Mouse (Mus musculus): ENCODE data around the gene Inpp5a.
A peak's percentile ranks its signal among the peaks of the same experiment; 100 is the strongest.

Gene Inpp5a

GRCm38 (mm10) chr7:139388670-139389212, at the start of gene Inpp5a:
TSS of gene Inpp5a (plus strand) at chr7:139389109.
- DNase-seq = peak; percentile 99

GRCm38 (mm10) chr7:139339184-139339583, 49.7 kb upstream of the Inpp5a start:
- DNase-seq = no peak

GRCm38 (mm10) chr7:139341020-139341660, 47.8 kb upstream of the Inpp5a start:
- DNase-seq = peak; percentile 47 to 60

GRCm38 (mm10) chr7:139342809-139343208, 46.1 kb upstream of the Inpp5a start:
- DNase-seq = peak in 1 of 2 experiments; percentile 35

GRCm38 (mm10) chr7:139347051-139347450, 41.9 kb upstream of the Inpp5a start:
- no peak for DNase-seq

GRCm38 (mm10) chr7:139350606-139351005, 38.3 kb upstream of the Inpp5a start:
- DNase-seq = no peak

- DNase-seq = no peak
Observed at GRCm38 (mm10) chr7:139354370-139355139, 34.4 kb upstream of the Inpp5a start.

- DNase-seq = no peak
Observed at GRCm38 (mm10) chr7:139357043-139357442, 31.9 kb upstream of the Inpp5a start.

- DNase-seq = no peak
Observed at GRCm38 (mm10) chr7:139359906-139360305, 29.0 kb upstream of the Inpp5a start.

GRCm38 (mm10) chr7:139360890-139361559, 27.9 kb upstream of the Inpp5a start:
- DNase-seq = no peak

- DNase-seq = no peak
Observed at GRCm38 (mm10) chr7:139361799-139362198, 27.1 kb upstream of the Inpp5a start.

GRCm38 (mm10) chr7:139362514-139362913, 26.4 kb upstream of the Inpp5a start:
- no peak for DNase-seq

- DNase-seq = peak; percentile 37 to 43
Observed at GRCm38 (mm10) chr7:139363281-139364004, 25.5 kb upstream of the Inpp5a start.

- peak; percentile 80 to 81 for DNase-seq
Observed at GRCm38 (mm10) chr7:139364005-139364557, 24.8 kb upstream of the Inpp5a start.

GRCm38 (mm10) chr7:139364936-139365830, 23.7 kb upstream of the Inpp5a start:
- no peak for DNase-seq

GRCm38 (mm10) chr7:139366131-139366530, 22.8 kb upstream of the Inpp5a start:
- DNase-seq = no peak

GRCm38 (mm10) chr7:139366549-139366948, 22.4 kb upstream of the Inpp5a start:
- no peak for DNase-seq

GRCm38 (mm10) chr7:139368218-139368617, 20.7 kb upstream of the Inpp5a start:
- DNase-seq = peak in 1 of 2 experiments; percentile 29

- DNase-seq = peak; percentile 79 to 81
Observed at GRCm38 (mm10) chr7:139368722-139369380, 20.1 kb upstream of the Inpp5a start.

GRCm38 (mm10) chr7:139369501-139370088, 19.3 kb upstream of the Inpp5a start:
- DNase-seq = no peak

Measured in cerebellum, postnatal 14 days (tissue).